Mouse (Mus musculus) thymus, adult 2 months (tissue): ENCODE results near the gene Fam219a. TPM values are rescaled to one million over a fixed set of nuclear protein-coding genes. Genes with fewer than 3 reads are reported as not detected.

ENCODE experiments used
- DNase-seq: peaks from one replicate; pipeline ENCODE4 v3.0.0; 2021
- H3K27ac ChIP-seq: fragments of 200-500 bp; 2 replicates; pipeline ENCODE4 v1.5.1; 2012; ENCODE audit warnings: low read length, control low read depth; ENCODE audit not compliant: control insufficient read depth, insufficient read depth
- H3K27me3 ChIP-seq: fragments of 200-500 bp; 2 replicates; pipeline ENCODE4 v1.6.1; 2012; ENCODE audit warnings: mild to moderate bottlenecking, low read length, moderate library complexity, mixed read lengths; ENCODE audit not compliant: control insufficient read depth, insufficient read depth
- H3K36me3 ChIP-seq: fragments of 200-500 bp; 2 replicates; pipeline ENCODE4 v1.6.1; 2012; ENCODE audit warnings: mild to moderate bottlenecking, low read length, moderate library complexity; ENCODE audit not compliant: control insufficient read depth, insufficient read depth
- H3K4me1 ChIP-seq: fragments of 200-500 bp; replicated peaks from 2 replicates; pipeline ENCODE4 v1.6.1; 2012; ENCODE audit warnings: low read length; ENCODE audit not compliant: control insufficient read depth, insufficient read depth
- H3K4me3 ChIP-seq: fragments of 200-500 bp; 2 replicates; pipeline ENCODE4 v1.5.1; 2012; ENCODE audit warnings: mild to moderate bottlenecking, low read length, control low read depth, moderate library complexity; ENCODE audit not compliant: control insufficient read depth, insufficient read depth
- CTCF ChIP-seq: fragments of 200-500 bp; IDR thresholded peaks from 2 replicates; pipeline ENCODE4 v1.5.1; 2012; ENCODE audit warnings: mild to moderate bottlenecking, control low read depth, low read length, moderate library complexity, borderline replicate concordance; ENCODE audit not compliant: control insufficient read depth, poor library complexity, insufficient read depth; ENCODE audit errors: extremely low read depth
- POLR2A ChIP-seq: fragments of 200-500 bp; IDR thresholded peaks from 2 replicates; pipeline ENCODE4 v1.6.1; 2012; ENCODE audit warnings: mild to moderate bottlenecking, low read length, control low read depth, moderate library complexity; ENCODE audit not compliant: control insufficient read depth, poor library complexity, insufficient read depth; ENCODE audit errors: extremely low read depth
- WGBS: fragments of 180-500 bp; shearing (Covaris S2); methylation state at CpG from one replicate; pipeline ENCODE4 v1.1.7; 2018; 5-methylcytosine and 5-hydroxymethylcytosine counted together
- polyA plus RNA-seq: library from polyadenylated mRNA; depleted of rRNA; stranded (reverse); fragments of >200 nt; gene quantifications from 2 replicates; pipeline ENCODE4 v1.2.3, GENCODE M21; 2012

Gene Fam219a
- polyA plus RNA-seq, 1 experiment: 23.0 TPM

DNA sequence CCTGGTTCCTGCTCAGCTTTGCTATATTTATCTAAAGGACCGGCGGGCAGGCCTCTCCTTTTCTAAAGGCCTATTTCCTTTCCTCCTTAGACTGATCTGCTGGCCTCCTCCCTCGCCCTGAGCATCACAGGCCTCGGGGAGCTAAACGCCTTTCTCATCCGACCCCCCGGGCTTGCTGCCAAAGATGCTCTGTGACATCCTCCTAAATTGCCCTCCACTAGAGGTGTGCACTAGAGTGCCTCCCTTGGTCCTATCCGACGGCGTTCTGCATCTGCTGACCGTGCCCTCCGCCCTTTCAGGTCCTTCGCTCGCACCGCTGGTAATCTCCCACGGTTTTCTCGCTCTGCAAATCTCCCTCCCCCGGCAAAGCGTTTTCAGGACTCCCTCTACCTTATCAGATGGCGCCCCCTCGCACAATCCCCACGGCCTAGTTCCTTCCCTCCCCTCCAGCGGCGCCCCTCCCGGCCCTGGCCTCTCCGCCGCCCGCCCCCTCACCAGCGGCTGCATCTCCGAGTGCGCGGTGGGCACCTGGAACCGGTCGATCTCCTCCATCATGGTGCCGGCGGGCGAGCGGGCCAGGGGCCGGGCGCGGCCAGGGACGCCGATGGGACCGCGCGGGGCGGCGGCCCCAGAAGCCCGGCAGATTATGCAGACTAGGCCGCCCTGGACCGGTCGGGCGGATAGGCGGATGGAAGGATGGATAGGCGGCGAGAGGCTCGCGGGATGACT is 492 bp downstream of the Fam219a start:
- 2% methylated on average over 58 of the region's 58 CpGs for WGBS
- TF ChIP-seq POLR2A (no peak), CTCF (no peak)
- Histone ChIP-seq H3K27me3 (no peaks in the 10 kb centered on the region; the same call in 1 of the 2 replicates), H3K27ac (no peak overlapping the region), H3K4me3 (peak overlapping the region; percentile 58), H3K4me1 (peaks cover 15% of the 10 kb centered on the region), H3K36me3 (no peaks in the 10 kb centered on the region)
- peak; percentile 64 for DNase-seq

DNA sequence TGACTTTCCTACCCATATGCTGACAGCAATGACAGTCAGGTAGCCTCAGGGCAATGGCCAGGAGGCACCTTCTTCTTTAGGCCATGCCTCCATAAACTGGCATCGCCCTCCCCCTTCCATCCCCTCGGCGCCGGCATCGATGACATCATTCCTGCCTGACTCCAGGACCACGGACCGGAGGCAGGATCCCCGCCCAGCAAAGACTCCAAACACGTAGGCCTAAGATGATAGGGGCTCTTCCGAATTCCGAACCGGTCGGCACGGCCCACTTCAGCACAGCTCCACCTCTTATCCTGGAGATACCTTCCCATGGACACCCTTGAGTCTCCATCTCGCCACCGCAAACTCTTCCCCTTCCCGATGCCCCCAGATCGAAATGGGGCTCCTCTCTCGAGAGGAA is 1.1 kb downstream of the Fam219a start:
- 56% methylated on average over 19 of the region's 19 CpGs for WGBS
- H3K27me3 ChIP-seq: no peaks in the 10 kb centered on the region; the same call in 1 of the 2 replicates
- no peak overlapping the region for H3K27ac ChIP-seq
- TF ChIP-seq CTCF: no peak
- TF ChIP-seq POLR2A: no peak
- H3K36me3 ChIP-seq: no peaks in the 10 kb centered on the region
- H3K4me3 ChIP-seq: peak overlapping the region; percentile 58
- H3K4me1 ChIP-seq: peaks cover 15% of the 10 kb centered on the region
- DNase-seq: no peak

DNA sequence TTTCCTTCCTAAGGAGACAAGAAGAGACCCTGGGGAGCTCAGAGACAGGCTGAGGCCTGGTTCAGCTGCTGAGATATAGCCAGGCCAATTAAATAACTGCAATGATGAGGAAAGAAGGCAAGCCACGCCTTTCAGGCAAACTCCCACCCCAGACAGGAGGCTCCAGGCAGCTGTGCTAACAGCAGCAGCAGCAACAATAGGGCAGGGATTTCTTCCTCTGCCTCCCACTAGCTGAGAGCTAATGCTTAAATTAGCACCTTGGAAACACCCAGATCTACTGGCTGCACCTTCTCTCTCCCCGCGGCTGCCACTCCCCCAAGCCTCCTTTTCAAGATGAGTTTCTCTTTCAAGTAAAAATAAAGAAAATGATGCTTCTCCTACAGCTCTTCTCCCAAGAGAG is 3.2 kb downstream of the Fam219a start:
- Histone ChIP-seq H3K36me3 (no peaks in the 10 kb centered on the region), H3K4me1 (peaks cover 15% of the 10 kb centered on the region), H3K27ac (no peak overlapping the region), H3K4me3 (no peak overlapping the region), H3K27me3 (no peaks in the 10 kb centered on the region; the same call in 1 of the 2 replicates)
- TF ChIP-seq POLR2A: no peak
- no peak for TF ChIP-seq CTCF
- WGBS: 91% methylated on average over 3 of the region's 3 CpGs
- DNase-seq: no peak

DNA sequence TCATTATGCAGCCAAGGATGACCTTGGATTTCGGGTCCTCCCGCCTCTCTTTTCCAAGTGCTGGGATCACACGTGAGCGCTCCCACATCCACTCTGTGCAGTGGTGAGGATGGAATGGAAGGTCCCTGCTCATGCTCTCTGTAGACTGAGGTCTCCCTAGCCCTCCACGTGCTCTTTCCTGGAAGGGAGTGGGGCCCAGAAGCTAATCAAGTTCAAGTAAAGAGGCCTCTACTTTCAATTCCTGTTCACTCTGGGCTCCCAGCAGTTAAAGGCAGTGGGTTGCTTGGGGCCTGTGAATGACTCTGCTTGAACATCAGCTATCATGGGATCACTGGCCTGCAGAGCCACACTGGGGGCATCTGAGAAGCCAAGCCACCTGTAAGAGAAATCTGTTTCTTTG is 6.0 kb downstream of the Fam219a start:
- TF ChIP-seq POLR2A (no peak), CTCF (no peak)
- no peak overlapping the region for H3K27ac ChIP-seq
- H3K36me3 ChIP-seq: no peaks in the 10 kb centered on the region
- DNase-seq: no peak
- no peak overlapping the region for H3K4me3 ChIP-seq
- 89% methylated on average over 5 of the region's 5 CpGs for WGBS
- H3K4me1 ChIP-seq: peaks cover 5% of the 10 kb centered on the region
- H3K27me3 ChIP-seq: no peaks in the 10 kb centered on the region; the same call in 1 of the 2 replicates

DNA sequence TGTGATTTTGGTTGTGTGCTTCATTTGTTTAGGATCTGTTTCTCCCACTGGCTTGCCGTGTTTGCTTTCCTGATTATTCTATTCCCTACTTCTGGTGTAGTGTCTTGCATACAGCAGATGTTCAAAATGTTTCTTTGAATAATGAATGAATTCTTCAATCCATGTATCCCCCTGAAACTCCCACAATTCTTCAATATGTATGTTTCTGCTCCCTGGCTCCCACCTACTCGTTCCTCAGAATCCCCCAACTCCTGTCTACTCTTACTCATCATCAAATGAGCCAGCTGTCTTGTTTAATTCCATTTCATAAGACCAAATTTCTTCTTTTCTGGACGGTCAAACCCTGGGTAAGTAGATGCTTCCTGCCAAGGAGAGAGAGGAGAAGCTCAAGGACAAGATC is 12.2 kb downstream of the Fam219a start:
- no peak for TF ChIP-seq POLR2A
- no peak for TF ChIP-seq CTCF
- Histone ChIP-seq H3K4me3 (no peak overlapping the region), H3K27me3 (no peaks in the 10 kb centered on the region), H3K27ac (no peak overlapping the region), H3K36me3 (no peaks in the 10 kb centered on the region), H3K4me1 (peaks cover 7% of the 10 kb centered on the region)
- 81% methylated on average over 3 of the region's 3 CpGs for WGBS
- DNase-seq: no peak

DNA sequence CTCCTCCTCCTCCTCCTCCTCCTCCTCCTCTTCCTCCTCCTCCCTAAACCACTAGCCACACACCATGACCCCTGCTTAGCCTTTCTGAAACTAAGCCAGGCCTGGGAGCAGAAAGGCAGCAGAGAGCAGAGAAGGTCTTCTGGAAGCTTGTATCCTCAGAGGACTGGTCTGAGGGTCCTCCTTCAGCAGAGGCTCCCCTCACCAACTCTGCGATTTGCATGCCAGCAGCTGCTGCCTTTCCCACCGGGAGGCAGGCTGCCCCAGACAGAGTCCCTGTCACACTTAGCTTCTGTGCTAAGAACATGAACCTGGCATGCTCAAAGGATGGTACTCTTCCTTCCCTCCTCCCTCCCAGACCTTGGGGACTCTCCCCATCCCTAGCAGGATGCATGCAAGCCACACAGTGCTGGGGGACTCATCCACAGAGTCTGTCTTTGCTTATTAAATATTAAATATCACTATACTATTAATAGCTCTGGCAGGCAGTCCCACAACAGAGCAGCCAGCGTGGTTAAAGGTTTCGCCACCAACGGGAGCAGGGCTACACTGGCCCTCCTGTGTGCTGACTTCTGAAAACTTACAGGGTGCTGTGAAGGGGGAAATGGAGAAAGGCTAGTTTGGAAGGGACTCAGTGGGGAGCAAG is 12.9 kb downstream of the Fam219a start:
- Histone ChIP-seq H3K36me3 (no peaks in the 10 kb centered on the region), H3K4me3 (no peak overlapping the region), H3K4me1 (peaks cover 7% of the 10 kb centered on the region), H3K27ac (no peak overlapping the region), H3K27me3 (no peaks in the 10 kb centered on the region)
- no peak for TF ChIP-seq CTCF
- TF ChIP-seq POLR2A: no peak
- no peak for DNase-seq
- WGBS: 49% methylated on average over 5 of the region's 5 CpGs
